Mouse (Mus musculus) liver, adult 2 months (tissue): Measurements from ENCODE around the gene Slc2a5. TPM values are rescaled to one million over a fixed set of nuclear protein-coding genes. Genes with fewer than 3 reads are reported as not detected.

ENCODE experiments used
- DNase-seq: peaks from one replicate; pipeline ENCODE4 v3.0.0-alpha.2; 2011; ENCODE audit warnings: low read depth, low spot score; ENCODE audit errors: extremely low read depth
- H3K27ac ChIP-seq: fragments of 200-500 bp; replicated peaks from 2 replicates; pipeline ENCODE4 v1.5.1; 2012; ENCODE audit warnings: low read depth, mild to moderate bottlenecking, control low read depth, inconsistent platforms, low read length; ENCODE audit not compliant: insufficient read depth
- H3K27me3 ChIP-seq: fragments of 200-500 bp; 2 replicates; pipeline ENCODE4 v1.6.1; 2012; ENCODE audit warnings: mild to moderate bottlenecking, moderate library complexity, low read length, inconsistent platforms; ENCODE audit not compliant: control insufficient read depth, insufficient read depth
- H3K36me3 ChIP-seq: fragments of 200-500 bp; 2 replicates; pipeline ENCODE4 v1.6.1; 2012; ENCODE audit warnings: low read length, inconsistent platforms; ENCODE audit not compliant: control insufficient read depth, insufficient read depth
- H3K4me1 ChIP-seq: fragments of 200-500 bp; 2 replicates; pipeline ENCODE4 v1.6.1; 2011; ENCODE audit warnings: low read length; ENCODE audit not compliant: control insufficient read depth, insufficient read depth
- H3K4me3 ChIP-seq: fragments of 200-500 bp; 2 replicates; pipeline ENCODE4 v1.5.1; 2011; ENCODE audit warnings: low read depth, mild to moderate bottlenecking, control low read depth, low read length, moderate library complexity; ENCODE audit not compliant: insufficient read depth
- H3K79me2 ChIP-seq: fragments of 200-500 bp; 2 replicates; pipeline ENCODE4 v1.6.1; 2012; ENCODE audit warnings: inconsistent platforms, mild to moderate bottlenecking, low read length, moderate library complexity; ENCODE audit not compliant: control insufficient read depth, insufficient read depth
- H3K9ac ChIP-seq: fragments of 200-500 bp; 2 replicates; pipeline ENCODE4 v1.6.1; 2012; ENCODE audit warnings: low read depth, mild to moderate bottlenecking, control low read depth, inconsistent platforms, low read length
- CTCF ChIP-seq: fragments of 200-500 bp; IDR thresholded peaks from 2 replicates; pipeline ENCODE4 v1.5.1; 2011; ENCODE audit warnings: low read depth, low read length, control low read depth
- POLR2A ChIP-seq: fragments of 200-500 bp; IDR thresholded peaks from 2 replicates; pipeline ENCODE4 v1.6.1; 2011; ENCODE audit warnings: low read length, control low read depth; ENCODE audit not compliant: insufficient read depth; ENCODE audit errors: extremely low read depth
- WGBS: fragments of 180-500 bp; shearing (Covaris S2); methylation state at CpG from one replicate; pipeline ENCODE4 v1.1.7; 2018; 5-methylcytosine and 5-hydroxymethylcytosine counted together
- polyA plus RNA-seq: library from polyadenylated mRNA; depleted of rRNA; stranded (reverse); fragments of >200 nt; gene quantifications from 2 replicates; pipeline ENCODE4 v1.2.3, GENCODE M21; 2012
- total RNA-seq: library from RNA; depleted of rRNA; stranded (reverse); fragments of >200 nt; gene quantifications from 2 replicates; pipeline ENCODE4 v1.2.3, GENCODE M21; 2014

The Slc2a5 gene
- total and polyA plus RNA-seq, 2 experiments, result 2.9 to 7.8 TPM

GRCm38 (mm10) chr4:150094463-150094789, 24.7 kb upstream of the Slc2a5 start:
- no peak for DNase-seq
- H3K4me1 ChIP-seq, result no peaks in the 10 kb centered on the region; the same call in 1 of the 2 replicates
- no peaks in the 10 kb centered on the region for H3K36me3 ChIP-seq
- no peak overlapping the region for H3K4me3 ChIP-seq
- no peaks in the 10 kb centered on the region for H3K79me2 ChIP-seq
- H3K27me3 ChIP-seq, result no peaks in the 10 kb centered on the region
- H3K27ac ChIP-seq, result no peak overlapping the region
- 93% methylated on average over 5 of the region's 5 CpGs for WGBS
- no peak overlapping the region for H3K9ac ChIP-seq
- no peak for TF ChIP-seq POLR2A
- no peak for TF ChIP-seq CTCF

DNA sequence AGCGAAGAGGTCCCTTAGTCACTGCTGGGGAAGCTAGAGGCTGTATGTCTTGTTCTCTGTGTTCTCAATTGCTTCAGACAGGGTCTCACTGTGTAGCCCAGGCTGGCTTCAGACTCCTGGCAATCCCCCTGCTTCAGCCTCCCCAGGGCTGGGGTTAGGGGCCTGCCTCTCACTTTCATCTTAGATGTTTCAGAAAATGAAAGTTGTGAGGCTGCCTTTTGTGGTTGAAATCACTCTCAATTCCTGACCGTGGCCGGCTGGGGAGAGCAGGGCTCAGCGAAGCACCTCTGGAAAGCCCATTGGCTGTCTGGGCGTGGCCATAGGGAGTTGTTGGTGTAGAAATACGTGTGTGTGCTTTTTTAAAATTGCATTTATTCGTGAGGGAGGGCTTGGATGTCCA, 22.8 kb upstream of the Slc2a5 start:
- no peak for TF ChIP-seq POLR2A
- TF ChIP-seq CTCF, result no peak
- no peak overlapping the region for H3K27ac ChIP-seq
- no peaks in the 10 kb centered on the region for H3K79me2 ChIP-seq
- H3K4me3 ChIP-seq, result no peak overlapping the region
- no peak for DNase-seq
- H3K36me3 ChIP-seq, result no peaks in the 10 kb centered on the region
- H3K9ac ChIP-seq, result no peak overlapping the region
- H3K27me3 ChIP-seq, result no peaks in the 10 kb centered on the region
- H3K4me1 ChIP-seq, result no peaks in the 10 kb centered on the region; the same call in 1 of the 2 replicates
- 82% methylated on average over 7 of the region's 7 CpGs for WGBS

GRCm38 (mm10) chr4:150097847-150098246, 21.2 kb upstream of the Slc2a5 start:
- DNase-seq, result no peak
- WGBS, result 94% methylated on average over 4 of the region's 4 CpGs
- Histone ChIP-seq H3K27me3 (no peaks in the 10 kb centered on the region), H3K4me3 (no peak overlapping the region), H3K9ac (no peak overlapping the region), H3K27ac (no peak overlapping the region), H3K79me2 (no peaks in the 10 kb centered on the region), H3K36me3 (no peaks in the 10 kb centered on the region), H3K4me1 (no peaks in the 10 kb centered on the region; the same call in 1 of the 2 replicates)
- TF ChIP-seq POLR2A, result no peak
- no peak for TF ChIP-seq CTCF

- Histone ChIP-seq H3K27ac (no peak overlapping the region), H3K4me1 (no peaks in the 10 kb centered on the region), H3K79me2 (no peaks in the 10 kb centered on the region), H3K9ac (no peak overlapping the region), H3K27me3 (no peaks in the 10 kb centered on the region), H3K4me3 (no peak overlapping the region), H3K36me3 (no peaks in the 10 kb centered on the region)
- TF ChIP-seq CTCF (peak; percentile 79), POLR2A (no peak)
- 17% methylated on average over 10 of the region's 10 CpGs for WGBS
- peak; percentile 64 for DNase-seq
Observed at GRCm38 (mm10) chr4:150098880-150099279, 20.2 kb upstream of the Slc2a5 start.

- H3K27ac ChIP-seq, result peak overlapping the region; percentile 39
- H3K27me3 ChIP-seq, result no peaks in the 10 kb centered on the region
- no peaks in the 10 kb centered on the region for H3K79me2 ChIP-seq
- no peak overlapping the region for H3K4me3 ChIP-seq
- WGBS, result 28% methylated on average over 7 of the region's 7 CpGs
- H3K9ac ChIP-seq, result peak overlapping the region; percentile 11; the same call in 1 of the 2 replicates
- H3K36me3 ChIP-seq, result no peaks in the 10 kb centered on the region
- H3K4me1 ChIP-seq, result peaks cover 7% of the 10 kb centered on the region
- no peak for TF ChIP-seq POLR2A
- TF ChIP-seq CTCF, result no peak
- peak; percentile 76 for DNase-seq
Observed at GRCm38 (mm10) chr4:150102822-150103221, 16.3 kb upstream of the Slc2a5 start.

DNA sequence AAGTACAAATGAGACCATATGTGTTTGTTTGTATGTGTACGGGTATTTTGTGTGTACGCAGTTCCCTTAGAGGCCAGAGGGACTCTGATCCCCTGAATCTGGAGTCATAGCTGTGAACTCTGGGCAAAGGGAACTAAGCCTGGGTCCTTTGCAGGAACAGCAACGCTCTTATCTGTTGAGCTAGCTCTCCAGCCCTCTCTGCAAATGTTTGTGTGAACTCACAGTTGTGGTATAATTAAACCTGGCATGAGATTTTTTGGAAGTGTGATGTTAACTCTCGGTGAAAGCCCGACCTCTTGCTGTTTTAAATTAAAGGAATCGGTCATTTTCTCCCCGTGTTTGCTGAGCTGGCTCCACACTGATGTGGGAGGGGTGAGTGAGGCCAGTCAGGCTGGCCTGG, 13.4 kb upstream of the Slc2a5 start:
- no peak overlapping the region for H3K4me3 ChIP-seq

More for the DNA sequence above, 13.4 kb upstream of the Slc2a5 start:
- 15% methylated on average over 7 of the region's 7 CpGs for WGBS
- no peaks in the 10 kb centered on the region for H3K36me3 ChIP-seq
- H3K4me1 ChIP-seq, result peaks cover 7% of the 10 kb centered on the region
- TF ChIP-seq CTCF, result no peak
- TF ChIP-seq POLR2A, result no peak
- no peaks in the 10 kb centered on the region for H3K79me2 ChIP-seq
- no peak overlapping the region for H3K9ac ChIP-seq
- no peaks in the 10 kb centered on the region for H3K27me3 ChIP-seq
- peak; percentile 91 for DNase-seq
- peak overlapping the region; percentile 82 for H3K27ac ChIP-seq
